Mouse (Mus musculus) heart, adult 2 months (tissue): ENCODE data around the gene Vps13d.

Source experiments
- CTCF ChIP-seq: fragments of 200-600 bp; IDR thresholded peaks from 2 replicates; pipeline ENCODE4 v1.8.1; 2022; ENCODE audit warnings: antibody characterized with exemption, mild to moderate bottlenecking, moderate library complexity
- POLR2A ChIP-seq: fragments of 200-500 bp; IDR thresholded peaks from 2 replicates; pipeline ENCODE4 v1.6.1; 2011; ENCODE audit warnings: mild to moderate bottlenecking, low read depth, low read length, control low read depth; ENCODE audit not compliant: insufficient read depth

- TF ChIP-seq CTCF (no peak), POLR2A (no peak)
Observed at GRCm38 (mm10) chr4:145013760-145014631, 180.8 kb downstream of the Vps13d start.
